Mouse (Mus musculus) heart, adult 2 months (tissue): ENCODE data around the gene Ngf.

ENCODE experiments used
- CTCF ChIP-seq: fragments of 200-600 bp; IDR thresholded peaks from 2 replicates; pipeline ENCODE4 v1.8.1; 2022; ENCODE audit warnings: antibody characterized with exemption, mild to moderate bottlenecking, moderate library complexity
- EP300 ChIP-seq: fragments of 200-500 bp; IDR thresholded peaks from 2 replicates; pipeline ENCODE4 v1.6.1; 2011; ENCODE audit warnings: low read depth, low read length, control low read depth; ENCODE audit not compliant: insufficient read depth

- no peak for TF ChIP-seq CTCF
- TF ChIP-seq EP300 = no peak
Observed at GRCm38 (mm10) chr3:102471799-102472198, 2.1 kb downstream of the Ngf start.
